Mouse (Mus musculus): ENCODE measurements at regions not wholly inside any gene's neighbourhood (a gene's known extent, or its start where the extent isn't known, plus 50 kb on each side); places are given as distances from the start of the nearest gene placed in this dataset.

GRCm38 (mm10) chr16:76591956-76592768 is 218.5 kb upstream of the Nrip1 start:
- TF ChIP-seq CTCF (IDR thresholded peaks at IDR 0.05; ENCODE audit: borderline replicate concordance, insufficient read depth, low read depth, low read length), result no peak
- TF ChIP-seq POLR2A (IDR thresholded peaks at IDR 0.05; ENCODE audit: borderline replicate concordance, insufficient read depth, low read length), result no peak

Measured in cerebellum, adult 2 months (tissue).